Mouse (Mus musculus) stomach, postnatal 0 days (tissue): ENCODE measurements at regions not wholly inside any gene's neighbourhood (a gene's known extent, or its start where the extent isn't known, plus 50 kb on each side); places are given as distances from the start of the nearest gene placed in this dataset.

ENCODE experiments used
- ATAC-seq: fragments of 200-750 bp; cut with Nextera tagmentation; 2 replicates; pipeline ENCODE4 v1.8.0; 2017; ENCODE audit not compliant: low FRiP score, low TSS enrichment
- DNase-seq: peaks from one replicate; pipeline ENCODE4 v3.0.0-alpha.2; 2016; ENCODE audit warnings: low spot score
- H3K27ac ChIP-seq: fragments of 300-500 bp; sonication (generic); replicated peaks from 2 replicates; pipeline ENCODE4 v1.5.1; 2014; ENCODE audit warnings: mild to moderate bottlenecking, control low read depth
- H3K27me3 ChIP-seq: fragments of 300-500 bp; sonication (generic); 2 replicates; pipeline ENCODE4 v1.6.1; 2014; ENCODE audit warnings: low read length; ENCODE audit not compliant: control insufficient read depth, insufficient read depth
- H3K36me3 ChIP-seq: fragments of 300-500 bp; sonication (generic); 2 replicates; pipeline ENCODE4 v1.6.1; 2014; ENCODE audit warnings: low read length, mixed read lengths; ENCODE audit not compliant: control insufficient read depth, insufficient read depth
- H3K4me1 ChIP-seq: fragments of 300-500 bp; sonication (generic); replicated peaks from 2 replicates; pipeline ENCODE4 v1.6.1; 2014; ENCODE audit warnings: antibody characterized with exemption; ENCODE audit not compliant: control insufficient read depth, insufficient read depth
- H3K4me2 ChIP-seq: fragments of 300-500 bp; sonication (generic); replicated peaks from 2 replicates; pipeline ENCODE4 v1.6.1; 2014; ENCODE audit warnings: low read depth, mild to moderate bottlenecking, control low read depth, moderate library complexity
- H3K4me3 ChIP-seq: fragments of 300-500 bp; sonication (generic); 2 replicates; pipeline ENCODE4 v1.5.1; 2014; ENCODE audit warnings: low read depth, low read length, control low read depth
- H3K9ac ChIP-seq: fragments of 300-500 bp; sonication (generic); 2 replicates; pipeline ENCODE4 v1.6.1; 2014; ENCODE audit warnings: mild to moderate bottlenecking, low read length, control low read depth, mixed read lengths
- H3K9me3 ChIP-seq: fragments of 300-500 bp; sonication (generic); 2 replicates; pipeline ENCODE4 v1.6.1; 2016; ENCODE audit warnings: low read length; ENCODE audit not compliant: control insufficient read depth
- CTCF ChIP-seq: IDR thresholded peaks from 2 replicates; pipeline ENCODE4 v1.5.1; 2016; ENCODE audit warnings: antibody characterized with exemption, low read depth, mild to moderate bottlenecking, moderate library complexity
- EP300 ChIP-seq: optimal IDR thresholded peaks from 2 replicates; pipeline ENCODE3; 2016; ENCODE audit warnings: antibody characterized with exemption
- WGBS: fragments of 180-500 bp; shearing (Covaris S2); extraction: QIAGEN DNeasy Blood & Tissue Kit; methylation state at CpG from one replicate; pipeline ENCODE4 v1.1.7; 2014; 5-methylcytosine and 5-hydroxymethylcytosine counted together

GRCm38 (mm10) chr16:29963284-29963683 lies 100.9 kb upstream of the Hes1 start:
- Histone ChIP-seq H3K27ac (no peak overlapping the region), H3K4me2 (no peak overlapping the region), H3K9ac (no peak overlapping the region), H3K4me1 (no peaks in the 10 kb centered on the region), H3K4me3 (no peak overlapping the region), H3K36me3 (no peaks in the 10 kb centered on the region), H3K9me3 (no peaks in the 10 kb centered on the region), H3K27me3 (no peaks in the 10 kb centered on the region)
- DNase-seq, result no peak
- WGBS, result 49% methylated on average over 4 of the region's 4 CpGs
- ATAC-seq, result no peak
- TF ChIP-seq EP300, result no peak
- no peak for TF ChIP-seq CTCF

DNA sequence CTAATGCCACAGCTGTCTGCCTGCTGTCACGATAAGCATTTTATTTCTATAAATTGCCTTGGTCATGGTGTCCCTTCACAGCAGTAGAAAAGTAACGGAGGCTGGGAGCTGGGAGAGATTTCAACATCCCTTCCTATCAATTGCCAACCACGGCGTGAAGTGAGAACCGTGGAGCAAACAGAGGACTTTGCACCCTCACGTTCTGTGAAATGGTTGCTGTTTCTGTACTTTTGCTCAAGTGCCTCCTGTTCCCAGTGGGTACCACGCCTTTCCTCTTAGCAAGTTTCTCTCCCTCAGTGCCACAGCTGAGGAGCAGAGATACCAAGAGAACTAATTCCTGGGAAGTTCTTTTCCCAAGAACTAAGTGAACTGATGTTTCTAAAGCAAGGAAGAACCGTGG lies 99.6 kb upstream of the Hes1 start:
- 83% methylated on average over 8 of the region's 8 CpGs for WGBS
- H3K4me2 ChIP-seq, result no peak overlapping the region
- no peaks in the 10 kb centered on the region for H3K27me3 ChIP-seq
- H3K9me3 ChIP-seq, result no peaks in the 10 kb centered on the region
- DNase-seq (no peak), ATAC-seq (no peak)
- no peak overlapping the region for H3K4me3 ChIP-seq
- H3K9ac ChIP-seq, result no peak overlapping the region
- H3K4me1 ChIP-seq, result no peaks in the 10 kb centered on the region
- TF ChIP-seq EP300 (no peak), CTCF (no peak)
- no peak overlapping the region for H3K27ac ChIP-seq
- H3K36me3 ChIP-seq, result no peaks in the 10 kb centered on the region; the same call in 1 of the 2 replicates

GRCm38 (mm10) chr16:29968743-29969142 lies 95.4 kb upstream of the Hes1 start:
- Histone ChIP-seq H3K27ac (no peak overlapping the region), H3K27me3 (no peaks in the 10 kb centered on the region), H3K4me3 (no peak overlapping the region), H3K9me3 (no peaks in the 10 kb centered on the region), H3K4me1 (no peaks in the 10 kb centered on the region), H3K9ac (no peak overlapping the region), H3K4me2 (no peak overlapping the region), H3K36me3 (no peaks in the 10 kb centered on the region; the same call in 1 of the 2 replicates)
- TF ChIP-seq EP300, result no peak
- no peak for TF ChIP-seq CTCF
- ATAC-seq (no peak), DNase-seq (no peak)
- WGBS, result 49% methylated on average over 5 of the region's 5 CpGs

DNA sequence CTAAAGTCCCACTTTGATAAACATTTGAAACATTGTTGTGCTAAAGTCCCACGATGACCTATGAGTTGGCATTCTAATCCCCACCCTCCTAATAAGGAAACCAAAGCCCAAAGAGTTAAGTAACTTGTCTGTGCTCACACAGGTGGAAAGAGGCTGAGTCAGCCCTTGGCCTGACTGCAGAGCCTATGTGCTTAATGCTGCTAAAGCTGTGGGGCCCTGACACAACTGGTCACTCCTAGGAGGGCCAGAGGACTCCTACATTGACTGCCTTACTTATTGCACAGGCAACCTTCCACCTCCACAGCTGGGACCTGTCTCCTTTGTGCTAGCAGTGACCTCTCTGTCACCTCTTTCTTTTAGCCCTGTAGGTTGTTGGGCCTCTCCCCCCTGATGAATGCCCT lies 91.4 kb upstream of the Hes1 start:
- Histone ChIP-seq H3K4me1 (no peaks in the 10 kb centered on the region), H3K27ac (peak overlapping the region; percentile 75), H3K9ac (no peak overlapping the region), H3K36me3 (no peaks in the 10 kb centered on the region; the same call in 1 of the 2 replicates), H3K9me3 (no peaks in the 10 kb centered on the region), H3K27me3 (no peaks in the 10 kb centered on the region), H3K4me2 (no peak overlapping the region), H3K4me3 (no peak overlapping the region)
- TF ChIP-seq EP300, result no peak
- TF ChIP-seq CTCF, result no peak
- peak; percentile 48 for DNase-seq
- WGBS, result 10% methylated on average over 1 of the region's 1 CpGs
- peak; percentile 78 for ATAC-seq

GRCm38 (mm10) chr16:29973250-29973649 lies 90.9 kb upstream of the Hes1 start:
- H3K9ac ChIP-seq, result no peak overlapping the region
- H3K36me3 ChIP-seq, result no peaks in the 10 kb centered on the region; the same call in 1 of the 2 replicates
- no peak overlapping the region for H3K4me2 ChIP-seq
- ATAC-seq (peak; percentile 72), DNase-seq (peak; percentile 80)
- H3K4me3 ChIP-seq, result no peak overlapping the region
- 17% methylated on average over 7 of the region's 7 CpGs for WGBS
- no peaks in the 10 kb centered on the region for H3K9me3 ChIP-seq
- H3K27me3 ChIP-seq, result no peaks in the 10 kb centered on the region
- peak overlapping the region; percentile 75 for H3K27ac ChIP-seq
- H3K4me1 ChIP-seq, result no peaks in the 10 kb centered on the region
- no peak for TF ChIP-seq CTCF
- no peak for TF ChIP-seq EP300

- TF ChIP-seq CTCF, result no peak
- no peak for TF ChIP-seq EP300
- Histone ChIP-seq H3K36me3 (no peaks in the 10 kb centered on the region), H3K9ac (no peak overlapping the region), H3K27ac (no peak overlapping the region), H3K4me2 (no peak overlapping the region), H3K27me3 (no peaks in the 10 kb centered on the region), H3K4me1 (no peaks in the 10 kb centered on the region), H3K9me3 (no peaks in the 10 kb centered on the region), H3K4me3 (no peak overlapping the region)
- 81% methylated on average over 3 of the region's 3 CpGs for WGBS
- DNase-seq (no peak), ATAC-seq (no peak)
Measured at GRCm38 (mm10) chr16:29975800-29976199, 88.4 kb upstream of the Hes1 start.
